Mouse (Mus musculus): ENCODE data around the gene Raver2.

DNA sequence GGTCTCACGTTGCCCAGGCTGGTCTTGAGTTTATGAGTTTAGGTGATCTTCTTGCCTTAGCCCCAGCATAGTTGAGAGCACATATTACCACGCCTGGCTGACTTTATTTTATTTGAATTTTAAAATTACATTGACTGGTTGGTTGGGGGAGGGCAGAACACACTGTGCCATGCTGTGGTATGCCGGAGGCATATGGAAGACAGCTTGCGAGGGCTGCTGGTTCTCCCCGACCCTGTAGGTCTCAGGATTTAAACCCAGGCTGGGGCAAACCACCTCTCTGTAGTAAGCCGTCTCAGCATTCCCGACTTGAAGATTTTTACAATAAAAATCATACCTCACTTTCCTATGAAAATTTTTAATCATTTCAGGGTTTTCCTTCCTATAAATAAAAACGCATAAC, 66.2 kb downstream of the Raver2 start:
- TF ChIP-seq POLR2A (IDR thresholded peaks at IDR 0.05; ENCODE audit: extremely low read depth, insufficient read depth, low read length) (no peak), CTCF (IDR thresholded peaks at IDR 0.05; ENCODE audit: extremely low read depth, insufficient read depth, low read length) (no peak)
